Mouse (Mus musculus): Measurements from ENCODE around the gene Nrxn3. TPM values are rescaled to one million over a fixed set of nuclear protein-coding genes. Genes with fewer than 3 reads are reported as not detected.
A peak's percentile ranks its signal among the peaks of the same experiment; 100 is the strongest.

Nrxn3 gene
- polyA plus RNA-seq, 1 experiment from 2014 or later, result 3.7 TPM

DNA sequence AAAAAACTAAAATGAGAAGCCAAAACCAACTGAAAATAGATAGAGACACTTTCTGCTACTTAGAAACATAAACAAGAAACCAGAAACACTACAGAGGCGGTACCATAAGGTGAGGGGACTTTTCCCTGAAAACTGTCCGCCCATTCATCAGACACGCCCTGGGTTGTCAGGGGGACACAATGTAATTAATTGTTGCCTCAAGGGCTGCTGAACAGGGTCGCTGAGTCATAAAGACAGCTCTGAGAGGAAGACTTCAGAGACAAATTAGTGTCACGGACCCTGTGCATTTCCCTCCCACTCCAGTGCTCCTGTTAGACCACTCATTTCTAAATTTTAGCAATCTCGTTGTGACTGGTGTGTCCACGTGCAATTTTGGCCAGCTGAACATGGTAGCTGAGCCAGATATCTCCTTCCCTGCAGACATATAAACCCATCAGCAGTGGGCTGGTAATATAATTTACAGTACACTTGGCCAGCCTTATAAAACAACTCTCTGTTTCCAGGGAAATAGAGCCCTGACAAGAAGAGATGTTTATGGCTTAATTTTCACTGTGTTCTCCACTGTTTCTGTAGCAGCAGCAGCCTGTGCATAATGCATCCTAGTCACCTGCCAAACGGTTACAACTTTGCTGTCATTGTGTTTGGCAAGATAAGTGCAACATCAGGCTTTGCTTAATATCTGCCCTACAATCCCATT lies 603.3 kb downstream of the Nrxn3 start:
- Histone ChIP-seq H3K4me2 (replicated peaks) (no peak overlapping the region), H3K27ac (no peak overlapping the region), H3K4me3 (no peak overlapping the region), H3K4me1 (no peaks in the 10 kb centered on the region), H3K9ac (no peak overlapping the region), H3K36me3 (no peaks in the 10 kb centered on the region), H3K27me3 (no peaks in the 10 kb centered on the region), H3K9me3 (no peaks in the 10 kb centered on the region)
- no peak for ATAC-seq (ENCODE audit: insufficient number of reproducible peaks, insufficient read depth, low FRiP score, low TSS enrichment)
- WGBS, result 39% methylated on average over 8 of the region's 8 CpGs

DNA sequence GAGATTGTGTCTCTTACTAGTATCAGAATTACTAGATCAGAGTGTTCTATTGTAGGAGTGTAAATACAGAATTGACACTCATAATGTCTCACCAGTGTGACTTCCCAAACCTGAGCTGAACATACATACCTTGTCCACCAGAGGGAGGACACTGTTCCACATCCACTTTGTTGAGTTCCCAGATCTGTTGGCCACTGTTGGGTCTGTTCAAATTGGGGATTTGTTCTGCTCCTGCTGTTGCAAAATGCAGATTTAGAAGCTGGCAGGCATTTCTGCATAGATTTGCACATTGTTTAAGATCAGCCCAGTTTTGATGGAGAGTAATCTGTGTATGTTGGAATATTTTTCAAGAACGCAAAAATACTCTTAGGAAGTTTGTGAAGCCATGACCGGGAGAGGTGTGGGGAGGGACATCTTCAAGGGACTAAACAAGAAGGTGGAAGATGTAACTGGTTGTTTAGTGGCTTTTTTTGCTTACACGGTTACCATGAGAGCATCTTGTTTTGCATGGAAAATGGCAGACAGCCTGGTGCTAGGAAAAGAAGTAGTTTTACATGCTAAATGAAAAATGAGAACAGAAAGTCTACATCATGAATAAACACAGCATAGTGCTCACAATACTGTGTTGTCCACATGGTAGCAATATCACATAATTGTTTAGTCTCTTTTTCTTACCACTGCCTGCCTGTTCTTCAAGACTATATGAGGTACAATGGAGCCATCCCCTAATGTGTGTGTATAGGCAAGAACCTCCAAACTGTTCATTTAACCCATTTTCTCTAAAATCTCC lies 609.0 kb downstream of the Nrxn3 start:
- ATAC-seq (ENCODE audit: insufficient number of reproducible peaks, insufficient read depth, low FRiP score, low TSS enrichment), result no peak
- no peak overlapping the region for H3K9ac ChIP-seq
- H3K4me3 ChIP-seq, result no peak overlapping the region
- no peak overlapping the region for H3K4me2 ChIP-seq (replicated peaks)
- no peak overlapping the region for H3K27ac ChIP-seq
- H3K9me3 ChIP-seq, result no peaks in the 10 kb centered on the region
- WGBS, result 95% methylated on average over 3 of the region's 3 CpGs
- H3K36me3 ChIP-seq, result no peaks in the 10 kb centered on the region
- H3K27me3 ChIP-seq, result no peaks in the 10 kb centered on the region
- no peaks in the 10 kb centered on the region for H3K4me1 ChIP-seq

DNA sequence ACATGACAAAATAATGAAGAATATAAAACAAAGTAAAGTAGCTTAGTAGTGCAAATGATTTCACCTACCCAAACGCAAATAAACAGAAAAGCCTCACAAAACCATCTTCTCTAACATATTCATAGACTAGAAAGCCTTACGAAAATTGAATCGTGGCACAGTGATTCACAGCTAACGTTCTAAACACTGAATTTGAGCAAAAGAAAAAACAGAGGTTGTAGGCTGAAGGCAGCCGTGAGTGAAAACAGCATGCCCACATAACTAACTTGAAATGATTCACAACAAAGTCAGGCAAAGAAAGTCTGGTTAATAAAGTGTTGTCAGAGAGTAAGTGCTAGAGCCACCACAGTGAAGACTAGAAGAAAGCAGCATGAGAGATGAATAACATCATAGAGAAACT lies 610.8 kb downstream of the Nrxn3 start:
- H3K27ac ChIP-seq, result no peak overlapping the region
- no peak overlapping the region for H3K4me3 ChIP-seq
- WGBS, result 80% methylated on average over 5 of the region's 5 CpGs
- H3K9me3 ChIP-seq, result no peaks in the 10 kb centered on the region
- H3K9ac ChIP-seq, result no peak overlapping the region
- H3K27me3 ChIP-seq, result no peaks in the 10 kb centered on the region
- ATAC-seq (ENCODE audit: insufficient number of reproducible peaks, insufficient read depth, low FRiP score, low TSS enrichment), result no peak
- H3K36me3 ChIP-seq, result no peaks in the 10 kb centered on the region
- H3K4me2 ChIP-seq (replicated peaks), result no peak overlapping the region
- no peaks in the 10 kb centered on the region for H3K4me1 ChIP-seq

DNA sequence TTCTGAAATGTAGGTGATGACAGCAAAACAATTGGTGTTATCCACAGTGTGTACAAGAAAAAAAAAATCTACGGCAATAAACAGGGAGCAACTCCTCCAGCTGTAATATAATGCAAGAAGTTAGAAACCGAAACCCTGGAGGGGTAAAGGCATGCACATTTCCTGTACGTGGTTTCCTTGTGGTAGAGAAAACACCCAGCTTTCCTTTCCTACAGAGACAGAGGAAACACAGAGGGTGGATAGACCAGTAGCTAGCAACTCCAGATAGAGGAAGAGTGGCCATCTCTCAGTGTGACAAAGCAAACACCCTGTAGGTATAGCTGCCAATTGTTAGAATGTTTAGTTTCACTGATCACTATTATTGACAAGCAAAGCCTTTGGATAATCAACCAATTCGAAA lies 642.2 kb downstream of the Nrxn3 start:
- H3K9ac ChIP-seq, result no peak overlapping the region
- no peak overlapping the region for H3K4me2 ChIP-seq (replicated peaks)
- H3K4me1 ChIP-seq, result no peaks in the 10 kb centered on the region
- no peaks in the 10 kb centered on the region for H3K27me3 ChIP-seq
- no peak overlapping the region for H3K27ac ChIP-seq
- ATAC-seq (ENCODE audit: insufficient number of reproducible peaks, insufficient read depth, low FRiP score, low TSS enrichment), result no peak
- H3K36me3 ChIP-seq, result no peaks in the 10 kb centered on the region
- WGBS, result 55% methylated on average over 4 of the region's 4 CpGs
- H3K4me3 ChIP-seq, result no peak overlapping the region
- H3K9me3 ChIP-seq, result no peaks in the 10 kb centered on the region

DNA sequence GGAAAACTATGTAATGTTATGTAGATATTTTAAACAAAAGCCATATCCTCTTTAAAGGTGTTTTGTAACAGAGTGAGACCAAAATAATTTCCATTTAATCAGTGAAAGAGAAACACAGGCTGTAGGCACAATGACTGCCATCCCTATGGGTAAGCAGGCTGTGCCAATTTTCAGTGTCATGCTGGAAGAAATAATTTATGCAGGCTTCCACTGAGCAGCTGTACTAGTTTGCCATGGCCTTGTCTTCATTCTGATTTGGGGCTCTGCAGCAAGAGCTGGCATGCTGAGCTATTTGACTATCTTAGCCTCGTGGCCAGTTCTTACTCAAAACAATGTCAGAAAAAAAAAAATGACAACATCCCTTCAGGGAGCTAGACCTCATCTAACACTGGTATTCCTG lies 647.3 kb downstream of the Nrxn3 start:
- no peaks in the 10 kb centered on the region for H3K36me3 ChIP-seq
- H3K4me3 ChIP-seq, result no peak overlapping the region
- H3K4me2 ChIP-seq (replicated peaks), result no peak overlapping the region
- 47% methylated on average over 1 of the region's 1 CpGs for WGBS
- no peaks in the 10 kb centered on the region for H3K27me3 ChIP-seq
- H3K4me1 ChIP-seq, result no peaks in the 10 kb centered on the region
- no peak overlapping the region for H3K27ac ChIP-seq
- H3K9ac ChIP-seq, result no peak overlapping the region
- no peak for ATAC-seq (ENCODE audit: insufficient number of reproducible peaks, insufficient read depth, low FRiP score, low TSS enrichment)
- H3K9me3 ChIP-seq, result no peaks in the 10 kb centered on the region

DNA sequence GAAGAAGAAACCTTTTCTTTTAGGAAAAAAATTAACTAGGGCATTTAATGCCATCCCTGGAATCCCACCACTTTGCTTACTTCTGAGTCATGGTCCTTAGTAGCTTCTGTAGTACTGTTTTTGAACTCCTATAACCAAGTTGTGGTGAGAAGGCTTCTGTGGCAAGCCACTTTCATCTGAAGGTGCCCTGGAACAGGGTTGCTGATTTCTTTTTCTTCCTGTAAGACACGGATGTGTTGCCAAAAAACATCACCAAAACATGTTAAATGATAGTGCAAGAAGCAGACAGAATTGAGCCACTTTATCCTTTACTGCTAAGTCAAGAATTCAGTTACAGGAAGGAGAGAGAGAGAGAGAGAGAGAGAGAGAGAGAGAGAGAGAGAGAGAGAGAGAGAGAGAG lies 653.9 kb downstream of the Nrxn3 start:
- 54% methylated on average over 1 of the region's 1 CpGs for WGBS
- H3K9me3 ChIP-seq, result no peaks in the 10 kb centered on the region
- H3K4me2 ChIP-seq (replicated peaks), result no peak overlapping the region
- no peaks in the 10 kb centered on the region for H3K27me3 ChIP-seq
- H3K36me3 ChIP-seq, result no peaks in the 10 kb centered on the region
- H3K9ac ChIP-seq, result no peak overlapping the region
- no peak for ATAC-seq (ENCODE audit: insufficient number of reproducible peaks, insufficient read depth, low FRiP score, low TSS enrichment)
- no peaks in the 10 kb centered on the region for H3K4me1 ChIP-seq
- H3K4me3 ChIP-seq, result no peak overlapping the region
- no peak overlapping the region for H3K27ac ChIP-seq

DNA sequence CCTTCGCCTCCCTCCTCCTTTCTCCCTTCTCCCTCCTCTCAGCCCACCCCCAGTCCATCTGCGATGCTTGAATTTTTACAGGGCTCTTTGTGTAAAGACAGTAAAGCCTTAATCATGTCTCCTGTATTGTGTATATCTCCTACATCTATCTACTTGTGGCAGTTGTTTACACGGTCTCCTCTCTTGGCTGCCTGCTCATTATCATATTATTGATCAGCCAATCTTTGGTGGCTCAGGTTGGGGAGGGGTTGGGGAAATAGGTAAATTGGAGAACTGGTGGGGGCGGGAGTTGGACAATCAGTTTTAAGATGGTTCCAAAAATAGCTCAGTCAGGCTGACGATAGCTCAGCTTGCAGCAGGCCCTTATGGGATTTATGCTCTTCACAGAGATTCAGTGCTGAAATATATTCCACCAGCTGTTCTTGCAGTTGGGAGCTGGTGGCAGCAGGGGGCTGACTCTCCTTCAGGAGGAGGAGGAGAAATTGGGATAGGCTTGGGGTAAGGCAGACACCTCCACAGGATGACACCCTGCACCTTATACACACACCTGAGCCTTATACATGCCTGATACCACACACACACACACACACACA lies 654.5 kb downstream of the Nrxn3 start:
- H3K27ac ChIP-seq, result no peak overlapping the region
- H3K4me2 ChIP-seq (replicated peaks), result no peak overlapping the region
- no peaks in the 10 kb centered on the region for H3K4me1 ChIP-seq
- 50% methylated on average over 5 of the region's 5 CpGs for WGBS
- no peak overlapping the region for H3K4me3 ChIP-seq
- no peak overlapping the region for H3K9ac ChIP-seq
- no peak for ATAC-seq (ENCODE audit: insufficient number of reproducible peaks, insufficient read depth, low FRiP score, low TSS enrichment)
- no peaks in the 10 kb centered on the region for H3K9me3 ChIP-seq
- H3K27me3 ChIP-seq, result no peaks in the 10 kb centered on the region
- H3K36me3 ChIP-seq, result no peaks in the 10 kb centered on the region

DNA sequence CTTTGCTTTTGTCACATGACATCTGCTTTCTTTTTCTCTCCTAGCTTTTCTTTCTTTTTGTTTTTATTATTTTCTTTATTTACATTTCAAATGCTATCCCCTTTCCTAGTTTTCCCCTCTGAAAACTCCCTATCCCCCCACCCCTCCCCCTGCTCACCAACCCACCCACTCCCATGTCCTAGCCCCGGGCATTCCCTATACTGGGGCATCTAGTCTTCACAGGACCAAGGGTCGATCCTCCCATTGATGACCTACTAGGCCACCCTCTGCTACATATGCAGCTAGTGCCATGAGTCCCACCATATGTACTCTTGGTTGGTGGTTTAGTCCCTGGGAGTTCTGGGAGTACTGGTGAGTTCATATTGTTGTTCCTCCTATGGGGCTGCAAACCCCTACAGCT lies 655.0 kb downstream of the Nrxn3 start:
- no peak for ATAC-seq (ENCODE audit: insufficient number of reproducible peaks, insufficient read depth, low FRiP score, low TSS enrichment)
- 81% methylated on average over 2 of the region's 2 CpGs for WGBS

DNA sequence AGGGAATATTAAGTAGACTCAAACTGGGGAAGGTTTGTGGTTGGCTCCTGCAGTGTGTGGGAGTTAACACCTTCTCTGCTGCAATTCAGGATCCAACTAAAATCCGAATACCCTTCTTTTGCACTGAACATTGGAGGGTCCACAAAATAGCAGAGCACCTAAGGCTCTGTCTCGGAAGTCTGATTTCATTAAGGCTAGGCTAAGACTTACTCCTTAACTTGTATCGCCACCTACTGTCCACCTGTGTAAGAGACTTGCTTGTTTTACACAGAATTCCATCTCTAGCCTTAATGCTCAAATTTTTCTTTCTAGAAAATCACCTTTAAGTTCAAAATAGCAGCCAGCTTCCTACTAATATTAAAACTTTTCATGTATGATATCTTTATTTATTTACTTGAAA lies 660.6 kb downstream of the Nrxn3 start:
- no peaks in the 10 kb centered on the region for H3K4me1 ChIP-seq
- H3K36me3 ChIP-seq, result no peaks in the 10 kb centered on the region
- no peak overlapping the region for H3K4me2 ChIP-seq (replicated peaks)
- 17% methylated on average over 3 of the region's 3 CpGs for WGBS
- H3K27me3 ChIP-seq, result no peaks in the 10 kb centered on the region
- no peak overlapping the region for H3K27ac ChIP-seq
- ATAC-seq (ENCODE audit: insufficient number of reproducible peaks, insufficient read depth, low FRiP score, low TSS enrichment), result 0 out of 2 replicates have a peak, but pooled peaks have one; percentile 67
- H3K4me3 ChIP-seq, result no peak overlapping the region
- H3K9me3 ChIP-seq, result no peaks in the 10 kb centered on the region
- no peak overlapping the region for H3K9ac ChIP-seq

More for the DNA sequence above, 655.0 kb downstream of the Nrxn3 start:
- Histone ChIP-seq H3K9me3 (no peaks in the 10 kb centered on the region), H3K27me3 (no peaks in the 10 kb centered on the region), H3K9ac (no peak overlapping the region), H3K4me2 (replicated peaks) (no peak overlapping the region), H3K4me1 (no peaks in the 10 kb centered on the region), H3K4me3 (no peak overlapping the region), H3K36me3 (no peaks in the 10 kb centered on the region), H3K27ac (no peak overlapping the region)

DNA sequence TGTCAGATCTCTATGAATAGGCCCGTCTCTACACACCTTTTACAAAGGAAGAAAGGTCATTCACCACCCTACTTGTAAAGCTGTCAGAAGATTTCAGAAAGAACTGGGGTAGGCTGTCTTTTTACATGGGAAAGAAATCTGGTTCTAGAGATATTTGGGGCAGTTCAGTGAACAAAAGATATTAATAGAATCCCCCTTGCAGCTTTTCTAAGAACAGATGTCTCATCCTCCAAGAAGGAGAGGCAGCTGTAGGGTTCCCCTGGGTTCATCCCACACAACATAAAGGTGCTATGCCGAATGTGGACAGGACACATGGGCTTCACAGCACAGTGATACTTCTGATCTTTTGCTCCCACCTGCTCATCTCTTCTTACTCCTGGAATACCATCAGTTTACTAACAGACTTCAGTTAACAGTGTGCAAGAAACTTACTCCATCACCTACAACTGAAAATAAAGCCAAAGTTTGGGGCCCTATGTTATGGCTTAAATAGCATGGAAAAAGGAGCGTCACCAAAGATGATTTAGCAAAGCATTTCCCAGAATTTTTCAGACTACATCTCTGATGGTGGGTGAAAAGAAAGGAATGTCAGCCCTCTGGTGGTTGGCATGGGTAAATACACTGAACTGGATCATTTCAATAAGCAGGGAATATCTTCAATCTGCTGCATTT lies 672.6 kb downstream of the Nrxn3 start:
- ATAC-seq (ENCODE audit: insufficient number of reproducible peaks, insufficient read depth, low FRiP score, low TSS enrichment), result no peak
- no peak overlapping the region for H3K9ac ChIP-seq

DNA sequence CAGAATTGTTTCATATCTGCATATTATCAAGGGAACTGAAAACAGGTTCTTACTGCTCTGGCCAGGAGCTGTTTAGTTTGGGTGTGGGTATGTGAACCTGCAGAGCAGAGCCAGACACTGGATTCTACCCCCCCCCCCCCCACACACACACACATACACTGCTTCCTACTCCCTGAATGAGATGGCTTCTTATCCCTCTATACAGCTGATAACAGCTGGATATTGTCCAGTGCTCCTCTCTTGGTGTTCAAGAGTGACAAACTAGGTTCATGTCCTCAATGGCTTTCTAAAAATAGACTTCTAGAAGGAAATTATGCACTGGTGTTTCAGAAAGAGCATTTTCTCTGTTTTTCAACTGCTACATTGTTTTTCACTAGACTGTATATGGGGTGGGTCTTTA lies 713.8 kb downstream of the Nrxn3 start:
- H3K4me1 ChIP-seq, result no peaks in the 10 kb centered on the region
- H3K36me3 ChIP-seq, result no peaks in the 10 kb centered on the region
- no peak overlapping the region for H3K4me3 ChIP-seq
- no peaks in the 10 kb centered on the region for H3K9me3 ChIP-seq
- no peak overlapping the region for H3K4me2 ChIP-seq (replicated peaks)
- no peak overlapping the region for H3K9ac ChIP-seq
- H3K27ac ChIP-seq, result no peak overlapping the region
- no peaks in the 10 kb centered on the region for H3K27me3 ChIP-seq
- no peak for ATAC-seq (ENCODE audit: insufficient number of reproducible peaks, insufficient read depth, low FRiP score, low TSS enrichment)

More for the DNA sequence above, 672.6 kb downstream of the Nrxn3 start:
- H3K4me3 ChIP-seq, result no peak overlapping the region
- no peaks in the 10 kb centered on the region for H3K4me1 ChIP-seq
- no peaks in the 10 kb centered on the region for H3K27me3 ChIP-seq
- no peaks in the 10 kb centered on the region for H3K9me3 ChIP-seq
- WGBS, result 59% methylated on average over 3 of the region's 3 CpGs
- no peak overlapping the region for H3K4me2 ChIP-seq (replicated peaks)
- H3K36me3 ChIP-seq, result no peaks in the 10 kb centered on the region
- H3K27ac ChIP-seq, result no peak overlapping the region
